Mouse (Mus musculus) heart, embryonic 16.5 days (tissue): ENCODE measurements around the gene Gart. TPM values are rescaled to one million over a fixed set of nuclear protein-coding genes. Genes with fewer than 3 reads are reported as not detected.

ENCODE experiments used
- ATAC-seq: fragments of 200-750 bp; cut with Nextera tagmentation; replicated peaks from 2 replicates; pipeline ENCODE4 v1.8.0; 2017; ENCODE audit warnings: moderate number of reproducible peaks; ENCODE audit not compliant: insufficient read depth, low FRiP score; ENCODE audit errors: extremely low read depth
- H3K27ac ChIP-seq: fragments of 300-500 bp; sonication (generic); 2 replicates; pipeline ENCODE4 v1.5.1; 2014; ENCODE audit warnings: mild to moderate bottlenecking, low read length, control low read depth, moderate library complexity
- H3K27me3 ChIP-seq: fragments of 300-500 bp; sonication (generic); 2 replicates; pipeline ENCODE4 v1.6.1; 2014; ENCODE audit warnings: low read length, mixed read lengths; ENCODE audit not compliant: control insufficient read depth, insufficient read depth
- H3K36me3 ChIP-seq: fragments of 300-500 bp; sonication (generic); 2 replicates; pipeline ENCODE4 v1.6.1; 2014; ENCODE audit not compliant: control insufficient read depth, insufficient read depth
- H3K4me1 ChIP-seq: fragments of 300-500 bp; sonication (generic); 2 replicates; pipeline ENCODE4 v1.6.1; 2014; ENCODE audit warnings: low read length, mixed read lengths; ENCODE audit not compliant: control insufficient read depth, insufficient read depth
- H3K4me2 ChIP-seq: fragments of 300-500 bp; sonication (generic); 2 replicates; pipeline ENCODE4 v1.6.1; 2014; ENCODE audit warnings: low read depth, mild to moderate bottlenecking, control low read depth, low read length
- H3K4me3 ChIP-seq: fragments of 300-500 bp; sonication (generic); 2 replicates; pipeline ENCODE4 v1.5.1; 2014; ENCODE audit warnings: mild to moderate bottlenecking, control low read depth, low read length
- H3K9ac ChIP-seq: fragments of 300-500 bp; sonication (generic); 2 replicates; pipeline ENCODE4 v1.6.1; 2014; ENCODE audit warnings: low read length, control low read depth
- H3K9me3 ChIP-seq: fragments of 300-500 bp; sonication (generic); replicated peaks from 2 replicates; pipeline ENCODE4 v1.6.1; 2016; ENCODE audit warnings: low read length; ENCODE audit not compliant: control insufficient read depth
- WGBS: fragments of 180-500 bp; shearing (Covaris S2); extraction: QIAGEN DNeasy Blood & Tissue Kit; methylation state at CpG from one replicate; pipeline ENCODE4 v1.1.7; 2014; 5-methylcytosine and 5-hydroxymethylcytosine counted together
- polyA plus RNA-seq: library from polyadenylated mRNA; unstranded; fragments of >200 nt; fragmentation: Nextera tagmentation; extraction: Ambion mirVana; gene quantifications from 2 replicates; pipeline ENCODE4 v1.2.1, GENCODE M21; 2015

Gart gene
- polyA plus RNA-seq, 1 experiment from 2014 or later: 86.8 TPM

- no peaks in the 10 kb centered on the region for H3K36me3 ChIP-seq
- H3K27me3 ChIP-seq: no peaks in the 10 kb centered on the region
- H3K4me2 ChIP-seq: no peak overlapping the region
- WGBS: 80% methylated on average over 8 of the region's 8 CpGs
- no peak overlapping the region for H3K9ac ChIP-seq
- no peak overlapping the region for H3K27ac ChIP-seq
- no peaks in the 10 kb centered on the region for H3K9me3 ChIP-seq
- H3K4me1 ChIP-seq: peaks cover 10% of the 10 kb centered on the region
- no peak overlapping the region for H3K4me3 ChIP-seq
- no peak for ATAC-seq
These were observed 39.8 kb downstream of the Gart start for GRCm38 (mm10) chr16:91606958-91607357.

- WGBS: 74% methylated on average over 6 of the region's 6 CpGs
- Histone ChIP-seq H3K27ac (no peak overlapping the region), H3K9me3 (no peaks in the 10 kb centered on the region), H3K4me1 (peaks cover 8% of the 10 kb centered on the region), H3K4me3 (no peak overlapping the region), H3K27me3 (no peaks in the 10 kb centered on the region), H3K9ac (no peak overlapping the region), H3K36me3 (no peaks in the 10 kb centered on the region), H3K4me2 (no peak overlapping the region)
- ATAC-seq: no peak
These were observed 41.6 kb downstream of the Gart start for GRCm38 (mm10) chr16:91605156-91605555.

- Histone ChIP-seq H3K27ac (no peak overlapping the region), H3K4me1 (peaks cover 4% of the 10 kb centered on the region), H3K4me3 (no peak overlapping the region), H3K27me3 (no peaks in the 10 kb centered on the region), H3K36me3 (no peaks in the 10 kb centered on the region), H3K9ac (no peak overlapping the region), H3K9me3 (no peaks in the 10 kb centered on the region), H3K4me2 (no peak overlapping the region)
- ATAC-seq: no peak
- 64% methylated on average over 9 of the region's 9 CpGs for WGBS
These were observed 45.1 kb downstream of the Gart start for GRCm38 (mm10) chr16:91601693-91602092.

GRCm38 (mm10) chr16:91601081-91601480, 45.7 kb downstream of the Gart start:
- H3K4me2 ChIP-seq: no peak overlapping the region
- no peaks in the 10 kb centered on the region for H3K36me3 ChIP-seq
- no peak overlapping the region for H3K9ac ChIP-seq
- H3K4me1 ChIP-seq: peaks cover 9% of the 10 kb centered on the region
- H3K9me3 ChIP-seq: no peaks in the 10 kb centered on the region
- no peak overlapping the region for H3K4me3 ChIP-seq
- H3K27ac ChIP-seq: no peak overlapping the region
- H3K27me3 ChIP-seq: no peaks in the 10 kb centered on the region
- WGBS: 72% methylated on average over 4 of the region's 4 CpGs
- no peak for ATAC-seq

- H3K27ac ChIP-seq: no peak overlapping the region
- no peak overlapping the region for H3K9ac ChIP-seq
- no peaks in the 10 kb centered on the region for H3K27me3 ChIP-seq
- H3K4me1 ChIP-seq: peaks cover 9% of the 10 kb centered on the region
- no peaks in the 10 kb centered on the region for H3K9me3 ChIP-seq
- no peak overlapping the region for H3K4me2 ChIP-seq
- H3K4me3 ChIP-seq: no peak overlapping the region
- ATAC-seq: no peak
- no peaks in the 10 kb centered on the region for H3K36me3 ChIP-seq
These were observed 47.5 kb downstream of the Gart start for GRCm38 (mm10) chr16:91599242-91599641.

GRCm38 (mm10) chr16:91597672-91598010, 49.1 kb downstream of the Gart start, which contains the start of gene Tmem50b:
Gene Tmem50b (minus strand): TSS chr16:91597800.
- under 1% methylated on average over 34 of the region's 34 CpGs for WGBS
- Histone ChIP-seq H3K9me3 (no peaks in the 10 kb centered on the region), H3K4me2 (peak within 1 kb of the TSS; percentile 95), H3K4me1 (peaks cover 9% of the 10 kb centered on the region), H3K36me3 (no peaks in the 10 kb centered on the region), H3K4me3 (peak within 1 kb of the TSS; percentile 89), H3K9ac (peak within 1 kb of the TSS; percentile 88), H3K27me3 (no peaks in the 10 kb centered on the region), H3K27ac (peak within 1 kb of the TSS; percentile 76)
- peak; percentile 99 for ATAC-seq

- peak overlapping the region; percentile 76 for H3K27ac ChIP-seq
- H3K4me1 ChIP-seq: peaks cover 9% of the 10 kb centered on the region
- H3K9ac ChIP-seq: peak overlapping the region; percentile 88
- peak; percentile 53 for ATAC-seq
- H3K27me3 ChIP-seq: no peaks in the 10 kb centered on the region
- peak overlapping the region; percentile 95 for H3K4me2 ChIP-seq
- no peaks in the 10 kb centered on the region for H3K36me3 ChIP-seq
- under 1% methylated on average over 75 of the region's 75 CpGs for WGBS
- peak overlapping the region; percentile 89 for H3K4me3 ChIP-seq
- no peaks in the 10 kb centered on the region for H3K9me3 ChIP-seq
These were observed 49.7 kb downstream of the Gart start for GRCm38 (mm10) chr16:91596779-91597671.

- H3K27ac ChIP-seq: no peak overlapping the region
- peaks cover 9% of the 10 kb centered on the region for H3K4me1 ChIP-seq
- H3K9ac ChIP-seq: peak overlapping the region; percentile 42
- H3K27me3 ChIP-seq: no peaks in the 10 kb centered on the region
- no peaks in the 10 kb centered on the region for H3K9me3 ChIP-seq
- no peak for ATAC-seq
- peak overlapping the region; percentile 89 for H3K4me3 ChIP-seq
- 19% methylated on average over 9 of the region's 9 CpGs for WGBS
- H3K4me2 ChIP-seq: peak overlapping the region; percentile 95
- no peaks in the 10 kb centered on the region for H3K36me3 ChIP-seq
These were observed 50.4 kb downstream of the Gart start for GRCm38 (mm10) chr16:91596397-91596778.

GRCm38 (mm10) chr16:91595076-91595475, 51.7 kb downstream of the Gart start:
- Histone ChIP-seq H3K36me3 (no peaks in the 10 kb centered on the region), H3K4me3 (no peak overlapping the region), H3K9me3 (no peaks in the 10 kb centered on the region), H3K27ac (no peak overlapping the region), H3K4me1 (peaks cover 9% of the 10 kb centered on the region), H3K27me3 (no peaks in the 10 kb centered on the region), H3K4me2 (no peak overlapping the region), H3K9ac (peak overlapping the region; percentile 23; the same call in 1 of the 2 replicates)
- ATAC-seq: no peak
- 86% methylated on average over 6 of the region's 6 CpGs for WGBS
